Mouse (Mus musculus) layer of hippocampus, postnatal 25 days (tissue): ENCODE data around the gene Tmem268. TPM values are rescaled to one million over a fixed set of nuclear protein-coding genes. Genes with fewer than 3 reads are reported as not detected.
A peak's percentile ranks its signal among the peaks of the same experiment; 100 is the strongest.

Experiments
- DNase-seq, 2 experiments: peaks; one replicate each; pipeline ENCODE4 v3.0.0; 2022; ENCODE audit warnings: mixed read lengths in 2 of 2, low spot score in 1 of 2; ENCODE audit errors: extremely low spot score in 1 of 2
- total RNA-seq, 2 experiments: library from RNA; stranded (reverse); gene quantifications; 2 replicates each; pipeline ENCODE4 v1.2.3; 2021

Tmem268 gene
- total RNA-seq, 2 experiments from 2014 or later = 6.9 to 9.8 TPM

DNA sequence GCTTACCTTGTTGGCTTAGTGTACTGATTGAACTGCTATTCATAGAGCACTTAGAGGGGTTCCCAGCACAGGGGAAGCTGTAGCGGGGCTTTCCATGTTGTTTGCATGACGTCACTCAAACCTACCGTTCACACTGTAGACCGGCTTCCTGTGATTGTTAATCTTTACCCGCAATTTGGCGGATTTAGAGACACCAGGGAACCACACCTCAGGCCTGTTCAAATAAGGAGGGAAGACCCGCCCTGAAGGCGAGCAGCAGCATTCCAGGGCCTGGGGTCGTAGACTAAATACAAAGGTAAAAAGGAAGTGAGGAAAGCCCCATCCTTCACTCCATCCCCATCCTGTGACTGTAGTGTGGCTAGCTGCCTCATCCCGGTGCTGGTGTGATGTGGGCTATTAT lies 36.7 kb downstream of the Tmem268 start:
- DNase-seq = no peak

DNA sequence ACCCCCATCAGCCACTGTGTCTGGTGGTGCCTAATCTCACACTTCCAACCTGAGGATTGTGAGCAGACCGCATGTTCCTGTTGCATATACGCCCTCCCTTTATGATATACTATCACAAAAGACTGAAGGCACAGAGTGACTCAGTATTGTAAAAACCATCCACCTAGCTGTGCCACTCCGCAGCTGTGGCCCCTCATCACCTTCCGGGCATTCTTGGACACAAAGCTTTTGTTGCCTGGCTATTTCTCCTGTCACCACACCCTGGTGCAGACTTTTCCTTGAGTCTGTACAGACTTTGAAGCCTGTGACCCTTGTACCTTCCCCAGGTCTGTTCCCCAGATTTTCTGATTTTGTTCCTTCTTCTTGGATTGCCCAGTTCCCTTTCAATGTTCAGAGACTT lies 37.4 kb downstream of the Tmem268 start:
- DNase-seq = no peak

DNA sequence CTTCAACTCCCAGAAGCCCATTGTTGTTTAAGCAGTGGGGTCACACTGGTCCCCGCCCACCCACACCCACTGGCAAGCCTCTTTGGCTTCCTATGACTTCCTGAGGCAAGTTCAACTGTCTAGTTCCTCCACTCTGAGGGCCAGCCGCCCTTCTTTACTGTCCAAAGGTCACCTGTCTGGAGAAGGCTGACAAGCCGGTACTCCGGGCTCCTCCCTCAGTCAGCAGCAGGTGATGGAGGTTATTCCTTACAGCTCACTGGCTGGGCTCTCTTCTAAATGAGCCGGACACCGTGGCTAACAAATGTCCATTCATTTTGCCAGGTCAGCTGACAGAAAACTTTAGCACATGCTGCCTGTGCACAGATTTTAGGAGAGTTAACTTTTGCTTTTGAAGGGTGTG lies 42.2 kb downstream of the Tmem268 start:
- no peak for DNase-seq

DNA sequence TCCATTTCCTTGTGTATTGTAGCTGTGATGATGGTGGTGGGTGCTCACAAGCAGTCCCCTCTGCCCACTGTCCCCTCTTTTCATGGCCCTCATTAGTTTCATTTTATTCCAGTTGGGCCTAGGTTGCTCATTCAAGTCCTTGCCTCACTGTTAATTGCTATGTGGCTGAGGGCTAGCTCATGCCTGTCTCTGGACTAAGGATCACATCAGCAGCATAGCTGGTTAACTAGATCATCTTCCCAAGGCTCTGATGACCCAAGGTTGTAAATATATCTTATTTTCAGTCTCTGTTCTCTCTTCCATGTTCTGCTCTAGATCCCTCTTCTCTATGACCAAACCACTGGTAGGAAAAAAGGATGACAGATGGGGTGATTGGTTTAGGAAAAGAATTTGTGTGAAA lies 42.7 kb downstream of the Tmem268 start:
- no peak for DNase-seq

DNA sequence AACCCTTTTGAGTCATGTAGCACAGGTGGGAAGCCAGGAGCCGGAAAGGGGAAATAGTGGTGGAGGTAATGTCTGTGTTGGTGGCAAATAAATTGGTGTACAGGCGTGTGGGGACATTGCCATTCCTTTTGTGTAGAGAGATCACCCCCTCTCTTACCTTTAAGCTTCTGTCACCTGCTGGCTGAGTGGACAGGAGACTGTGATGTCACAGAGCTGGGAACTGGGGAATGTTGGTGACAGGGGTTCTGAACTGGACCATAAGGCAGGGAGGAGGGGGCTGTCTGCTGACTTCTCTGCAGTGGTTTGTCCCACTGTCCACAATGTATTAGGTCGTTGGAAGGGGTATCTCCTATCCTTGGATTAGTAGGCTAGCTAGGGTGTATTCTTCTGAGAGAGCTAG lies 46.4 kb downstream of the Tmem268 start, which contains the start of gene Gm11213:
Gm11213 (minus strand) TSS at position 317 of the 400 bp plus-strand sequence.
- DNase-seq = no peak

DNA sequence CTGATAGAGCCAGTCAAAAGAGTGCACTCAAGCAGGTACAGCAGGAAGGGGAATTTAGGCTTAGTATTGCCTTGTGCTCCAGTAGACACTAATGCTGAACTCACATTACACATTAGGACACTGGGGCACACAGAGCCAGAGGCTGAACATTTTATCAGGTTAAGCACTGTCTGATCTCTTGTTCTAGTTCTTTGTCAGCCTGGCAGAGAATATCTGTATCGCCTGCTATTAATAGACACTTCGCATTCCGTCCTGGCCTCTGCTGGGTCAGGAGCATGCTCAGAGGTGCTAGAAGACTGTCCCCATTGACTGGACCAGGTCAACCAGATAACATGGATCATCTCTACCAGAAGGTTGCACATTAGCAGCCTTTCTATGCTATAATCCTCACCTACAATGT lies 47.0 kb downstream of the Tmem268 start:
- no peak for DNase-seq

DNA sequence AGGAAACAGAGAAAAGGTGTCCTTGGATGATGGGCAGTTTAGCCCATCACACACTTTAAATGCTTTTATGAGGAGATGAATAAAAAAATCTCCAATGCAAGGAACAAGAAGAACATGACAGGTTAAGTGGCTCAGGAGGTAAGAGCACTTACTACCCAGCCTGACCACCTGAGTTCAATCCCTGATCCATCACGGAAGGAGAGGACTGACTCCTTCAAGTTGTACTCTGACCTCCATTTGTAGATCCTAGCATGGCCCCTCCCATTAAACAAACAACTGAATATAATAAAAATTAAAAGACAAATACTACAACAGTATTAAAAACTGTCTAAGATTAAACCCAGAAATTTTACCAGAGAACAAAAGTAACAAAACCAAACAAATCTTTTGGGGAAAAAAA lies 47.4 kb downstream of the Tmem268 start:
- DNase-seq = no peak

DNA sequence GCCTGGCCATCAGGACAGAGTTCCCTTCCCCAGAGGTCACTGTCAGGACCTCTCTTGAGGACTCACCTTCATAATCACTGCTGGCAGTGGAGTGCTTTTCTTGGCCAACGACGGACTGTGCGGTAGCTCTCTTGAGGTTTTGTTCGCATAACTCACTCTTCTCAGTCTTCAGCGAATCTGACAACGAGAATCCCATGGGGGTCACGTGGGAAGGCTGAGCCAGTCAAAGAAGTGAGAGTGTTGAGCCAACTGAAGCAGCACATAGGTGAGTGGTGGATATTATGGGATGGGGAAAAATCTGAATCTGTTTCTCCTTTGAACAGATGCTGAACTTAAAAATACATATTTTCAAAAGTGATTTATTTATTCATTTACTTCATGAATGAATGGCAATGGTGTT lies 49.8 kb downstream of the Tmem268 start:
- no peak for DNase-seq

DNA sequence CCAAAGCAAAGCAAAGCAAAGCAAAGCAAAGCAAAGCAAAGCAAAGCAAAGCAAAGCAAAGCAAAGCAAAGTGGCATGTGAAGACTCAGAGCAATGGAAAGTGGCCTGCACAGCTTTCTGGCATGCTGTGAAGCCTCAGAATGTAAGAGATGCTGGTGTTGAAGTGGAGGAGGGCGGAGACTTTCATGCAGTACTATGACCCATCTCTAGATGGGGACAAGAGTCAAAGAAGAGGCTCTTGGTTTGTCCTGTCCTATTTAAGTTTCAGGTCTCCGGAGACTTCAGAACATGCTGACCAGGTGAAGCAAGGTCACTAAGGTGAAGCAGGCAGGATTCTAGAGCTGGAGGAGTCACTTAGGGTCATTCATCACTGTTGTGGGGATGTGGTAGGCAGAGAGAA lies 63.3 kb downstream of the Tmem268 start:
- no peak for DNase-seq

DNA sequence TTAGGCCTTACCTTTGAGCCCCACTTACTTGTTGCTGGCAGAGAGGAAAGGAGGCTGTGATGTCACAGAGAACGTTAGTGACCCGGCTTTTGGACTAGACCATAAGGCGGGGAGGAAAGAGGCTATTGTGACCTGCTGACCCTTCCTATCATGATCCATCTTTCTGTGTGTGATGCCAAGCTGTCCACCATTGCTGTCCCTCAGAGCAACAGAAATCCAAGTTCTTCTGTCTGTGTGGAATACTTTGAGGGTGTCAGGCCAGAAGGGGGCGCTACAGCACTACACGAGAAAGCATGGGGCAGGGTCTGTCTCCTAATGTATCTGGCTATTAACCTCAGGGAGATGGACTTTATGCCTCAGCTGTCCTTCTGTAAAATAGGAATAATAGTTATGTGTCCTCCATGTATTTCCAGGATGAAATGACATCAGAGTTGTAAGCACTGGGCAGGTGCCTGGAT lies 63.8 kb downstream of the Tmem268 start, which contains the start of gene Tex48:
Tex48 (minus strand) TSS at position 51 of the 458 bp plus-strand sequence.
- DNase-seq = peak in 1 of 2 experiments; percentile 8

DNA sequence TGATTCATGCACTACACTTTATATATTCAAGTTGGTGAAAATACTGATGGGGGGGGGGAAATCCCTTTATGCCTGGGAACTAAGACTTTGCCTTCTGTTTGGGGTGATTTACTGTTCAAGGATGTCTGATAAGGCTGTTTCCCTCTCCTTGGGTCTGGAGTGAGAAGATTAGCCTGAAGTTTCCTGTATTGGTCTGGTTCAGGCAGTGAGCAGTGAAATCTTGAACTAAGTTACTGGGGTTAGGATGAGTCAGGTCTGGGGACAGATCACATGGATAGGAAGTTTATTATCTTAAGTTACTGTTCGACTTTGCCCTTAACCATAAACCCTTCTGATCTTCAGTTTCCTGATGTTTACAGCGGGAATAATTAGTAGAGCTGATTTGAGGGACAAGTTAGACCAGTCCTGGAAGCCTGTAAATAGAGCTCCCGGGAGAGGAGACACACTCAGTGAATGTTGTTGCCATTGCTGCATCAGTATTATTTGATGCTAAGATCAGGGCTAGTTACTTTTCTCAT lies 67.0 kb downstream of the Tmem268 start:
- no peak for DNase-seq

DNA sequence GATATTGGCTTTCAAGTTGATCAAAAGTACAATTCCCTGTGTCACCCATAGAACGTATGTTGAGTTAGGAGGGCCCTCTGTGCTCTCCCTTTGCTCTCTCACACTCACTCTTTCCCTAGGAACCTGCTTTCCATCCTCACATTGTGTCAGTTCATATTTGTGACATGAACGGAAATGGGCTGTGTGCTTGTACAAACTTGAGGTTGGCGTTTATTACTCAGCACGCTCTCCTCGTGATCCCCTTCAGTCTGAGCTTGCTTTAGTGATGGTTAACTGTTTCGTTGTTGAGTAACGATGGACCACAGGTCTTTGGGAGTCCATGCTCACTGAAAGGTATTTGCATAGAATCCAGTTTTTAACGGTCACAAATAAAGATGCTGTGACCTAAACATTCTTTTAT lies 68.5 kb downstream of the Tmem268 start:
- DNase-seq = no peak

DNA sequence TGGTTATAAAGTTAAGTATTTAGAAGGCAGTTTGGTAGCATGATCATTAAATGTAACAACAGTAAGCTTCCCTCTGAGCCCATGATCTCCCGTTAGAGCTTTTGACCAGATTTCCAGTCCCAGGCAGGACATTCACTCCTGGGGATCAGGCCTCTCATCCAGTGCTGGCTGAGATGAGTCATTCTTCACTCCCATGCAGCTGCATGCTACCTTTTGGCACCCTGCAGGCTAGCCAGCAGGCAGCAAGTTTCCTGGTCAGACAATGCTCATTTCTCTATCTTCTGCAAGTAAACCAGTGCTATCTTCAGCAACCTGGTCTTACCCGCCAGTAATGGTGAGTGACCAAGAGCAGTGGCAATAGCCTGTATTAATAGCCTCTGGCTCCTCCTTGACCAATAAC lies 74.6 kb downstream of the Tmem268 start:
- DNase-seq = no peak

Other genes starting within 250 kb of the Tmem268 start
- not detected for gene Orm1, start 214.2 kb upstream of the Tmem268 start, total RNA-seq
- not detected for gene Orm3, start 202.6 kb upstream of the Tmem268 start, total RNA-seq
- not detected for gene Orm2, start 196.3 kb upstream of the Tmem268 start, total RNA-seq
- 1 to 10 TPM; 2.6 to 4.4 TPM for gene Akna, start 155.4 kb upstream of the Tmem268 start, total RNA-seq
- 10 to 100 TPM; 17.7 to 27.3 TPM for gene Whrn, start 62.8 kb upstream of the Tmem268 start, total RNA-seq
- gene Atp6v1g1, start 14.0 kb upstream of the Tmem268 start, total RNA-seq = 100 to 1,000 TPM; 116 to 143 TPM
- gene Gm11213, start 46.5 kb downstream of the Tmem268 start, total RNA-seq = not detected
- gene Tex48, start 63.6 kb downstream of the Tmem268 start, total RNA-seq = not detected
- gene Gm11214, start 104.6 kb downstream of the Tmem268 start, total RNA-seq = not detected
- not detected for gene Tnfsf15, start 186.3 kb downstream of the Tmem268 start, total RNA-seq